Comparison of ENCODE assay signal across 8 mouse cellular contexts in genomic region chr10:80741146-80741545, GRCm38 (mm10). TPM values are rescaled to one million over a fixed set of nuclear protein-coding genes. Genes with fewer than 3 reads are reported as not detected.
A peak's percentile ranks its signal among the peaks of the same experiment; 100 is the strongest.
DNase-seq lines count a peak whose midpoint lies in the region; ATAC-seq and TF ChIP-seq lines count a peak whose summit lies in the region.

No protein-coding gene starts in this region.

- H3K4me1 ChIP-seq in cerebellum, adult 2 months (ENCODE audit: control insufficient read depth, insufficient read depth, low read length), result peaks cover 21% of the 10 kb centered on the region; the same call in 1 of the 2 replicates
- H3K4me1 ChIP-seq in forebrain, postnatal 0 days (ENCODE audit: insufficient read depth), result peaks cover 19% of the 10 kb centered on the region
- peaks cover 36% of the 10 kb centered on the region for H3K4me1 ChIP-seq in kidney, embryonic 15.5 days

- no peak for ATAC-seq in forebrain, postnatal 0 days
- no peak for ATAC-seq in kidney, embryonic 15.5 days (replicated peaks; ENCODE audit: low FRiP score)
- ATAC-seq in megakaryocyte, adult 5-6 weeks (ENCODE audit: poor library complexity, severe bottlenecking), result peak; percentile 13

- no peaks in the 10 kb centered on the region for H3K27me3 ChIP-seq in cerebellum, adult 2 months (ENCODE audit: control insufficient read depth, insufficient read depth, low read length)
- H3K27me3 ChIP-seq in forebrain, postnatal 0 days (ENCODE audit: insufficient read depth, low read length), result no peaks in the 10 kb centered on the region
- H3K27me3 ChIP-seq in kidney, embryonic 15.5 days, result no peaks in the 10 kb centered on the region

- H3K9ac ChIP-seq in forebrain, postnatal 0 days, result peak overlapping the region; percentile 98
- peak overlapping the region; percentile 98 for H3K9ac ChIP-seq in kidney, embryonic 15.5 days

- DNase-seq in cerebellum, adult 2 months, result peak; percentile 51 to 53
- DNase-seq in cerebellum, adult 11 months, result no peak
- DNase-seq in NIH3T3 (ENCODE audit: low read depth), result peak; percentile 53
- DNase-seq in forebrain, postnatal 0 days, result no peak
- DNase-seq in c-Kit-positive CD71-positive TER-119-positive erythroid progenitor cells, embryonic 14.5 days (ENCODE audit: low spot score), result no peak
- DNase-seq in right cerebral cortex, postnatal 25 days, result no peak

- H3K4me3 ChIP-seq in cerebellum, adult 2 months (replicated peaks; ENCODE audit: insufficient read depth, low read depth, low read length), result peak overlapping the region; percentile 89
- peak overlapping the region; percentile 99 for H3K4me3 ChIP-seq in forebrain, postnatal 0 days (ENCODE audit: low read depth, low read length)
- H3K4me3 ChIP-seq in kidney, embryonic 15.5 days (replicated peaks), result peak overlapping the region; percentile 92

- H3K36me3 ChIP-seq in forebrain, postnatal 0 days (ENCODE audit: insufficient read depth), result no peaks in the 10 kb centered on the region; the same call in 1 of the 2 replicates
- 0 out of 2 replicates have a peak, but pooled peaks cover 17% of the 10 kb centered on the region for H3K36me3 ChIP-seq in kidney, embryonic 15.5 days

- H3K4me2 ChIP-seq in forebrain, postnatal 0 days (ENCODE audit: low read depth), result peak overlapping the region; percentile 88
- H3K4me2 ChIP-seq in kidney, embryonic 15.5 days, result peak overlapping the region; percentile 80

- peak overlapping the region; percentile 49; the same call in 1 of the 2 replicates for H3K27ac ChIP-seq in cerebellum, adult 2 months (ENCODE audit: insufficient read depth, low read length)
- peak overlapping the region; percentile 84; the same call in 1 of the 2 replicates for H3K27ac ChIP-seq in forebrain, postnatal 0 days (ENCODE audit: low read depth, low read length)
- H3K27ac ChIP-seq in kidney, embryonic 15.5 days, result peak overlapping the region; percentile 85

- WGBS in cerebellum, adult 2 months, result 5% methylated on average over 5 of the region's 5 CpGs
- WGBS in forebrain, postnatal 0 days, result 34% methylated on average over 5 of the region's 5 CpGs
- WGBS in kidney, embryonic 15.5 days, result 29% methylated on average over 5 of the region's 5 CpGs

- no peaks in the 10 kb centered on the region for H3K9me3 ChIP-seq in forebrain, postnatal 0 days (ENCODE audit: low read length)
- H3K9me3 ChIP-seq in kidney, embryonic 15.5 days (replicated peaks), result no peaks in the 10 kb centered on the region

- TF ChIP-seq CTCF in cerebellum, adult 2 months (IDR thresholded peaks at IDR 0.05; ENCODE audit: borderline replicate concordance, insufficient read depth, low read depth, low read length), result no peak
- TF ChIP-seq CTCF in forebrain, postnatal 0 days (IDR thresholded peaks at IDR 0.05; ENCODE audit: low read depth), result no peak

- TF ChIP-seq POLR2A in cerebellum, adult 2 months (IDR thresholded peaks at IDR 0.05; ENCODE audit: borderline replicate concordance, insufficient read depth, low read length), result no peak

RNA-seq across cellular contexts. Expression of gene Ap3d1, which starts 0.9 kb away (rescaled TPM):
- polyA plus RNA-seq in cerebellum, adult 2 months (2012; rRNA removed), result 175 and 189 TPM in 2 replicates
- total RNA-seq in forebrain, postnatal 0 days (2014; rRNA removed), result 137 and 176 TPM in 2 replicates
- polyA plus RNA-seq in forebrain, postnatal 0 days (2015; fragmentation: Nextera tagmentation; extraction: Ambion mirVana), result 63.8 and 87.7 TPM in 2 replicates
- polyA plus RNA-seq in kidney, embryonic 15.5 days (2015; fragmentation: Nextera tagmentation; extraction: Ambion mirVana), result 68.1 and 70.9 TPM in 2 replicates
- total RNA-seq in megakaryocyte, adult 5-6 weeks (2015), result 42.6 and 52.4 TPM in 2 replicates
- total RNA-seq in megakaryocyte, adult 5-6 weeks (2017), result 48.6 and 62.0 TPM in 2 replicates

RNA-seq across cellular contexts. Expression of gene Dot1l, which starts 13.9 kb away (rescaled TPM):
- polyA plus RNA-seq in cerebellum, adult 2 months (2012; rRNA removed), result 101 and 115 TPM in 2 replicates
- 15.9 and 21.7 TPM in 2 replicates for total RNA-seq in forebrain, postnatal 0 days (2014; rRNA removed)
- 5.7 and 8.5 TPM in 2 replicates for polyA plus RNA-seq in forebrain, postnatal 0 days (2015; fragmentation: Nextera tagmentation; extraction: Ambion mirVana)
- polyA plus RNA-seq in kidney, embryonic 15.5 days (2015; fragmentation: Nextera tagmentation; extraction: Ambion mirVana), result 17.3 and 21.8 TPM in 2 replicates
- total RNA-seq in megakaryocyte, adult 5-6 weeks (2015), result 19.5 and 23.0 TPM in 2 replicates
- total RNA-seq in megakaryocyte, adult 5-6 weeks (2017), result 6.9 and 9.8 TPM in 2 replicates

RNA-seq across cellular contexts. Expression of gene Izumo4, which starts 39.2 kb away (rescaled TPM):
- 112 and 117 TPM in 2 replicates for polyA plus RNA-seq in cerebellum, adult 2 months (2012; rRNA removed)
- total RNA-seq in forebrain, postnatal 0 days (2014; rRNA removed), result 37.9 and 39.5 TPM in 2 replicates
- 34.4 and 36.7 TPM in 2 replicates for polyA plus RNA-seq in forebrain, postnatal 0 days (2015; fragmentation: Nextera tagmentation; extraction: Ambion mirVana)
- 22.8 and 26.2 TPM in 2 replicates for polyA plus RNA-seq in kidney, embryonic 15.5 days (2015; fragmentation: Nextera tagmentation; extraction: Ambion mirVana)
- total RNA-seq in megakaryocyte, adult 5-6 weeks (2015), result 11.3 and 14.2 TPM in 2 replicates
- 4.4 and 6.6 TPM in 2 replicates for total RNA-seq in megakaryocyte, adult 5-6 weeks (2017)

RNA-seq across cellular contexts. Expression of gene Mob3a, which starts 39.4 kb away (rescaled TPM):
- polyA plus RNA-seq in cerebellum, adult 2 months (2012; rRNA removed), result 12.6 and 14.2 TPM in 2 replicates
- 54.1 and 57.8 TPM in 2 replicates for total RNA-seq in forebrain, postnatal 0 days (2014; rRNA removed)
- polyA plus RNA-seq in forebrain, postnatal 0 days (2015; fragmentation: Nextera tagmentation; extraction: Ambion mirVana), result 38.9 and 45.9 TPM in 2 replicates
- polyA plus RNA-seq in kidney, embryonic 15.5 days (2015; fragmentation: Nextera tagmentation; extraction: Ambion mirVana), result 37.7 and 41.5 TPM in 2 replicates
- 61.8 and 72.0 TPM in 2 replicates for total RNA-seq in megakaryocyte, adult 5-6 weeks (2015)
- 65.0 and 77.3 TPM in 2 replicates for total RNA-seq in megakaryocyte, adult 5-6 weeks (2017)

RNA-seq across cellular contexts. Expression of gene Sf3a2, which starts 56.9 kb away (rescaled TPM):
- polyA plus RNA-seq in cerebellum, adult 2 months (2012; rRNA removed), result 52.0 and 66.4 TPM in 2 replicates
- total RNA-seq in forebrain, postnatal 0 days (2014; rRNA removed), result 20.4 and 20.6 TPM in 2 replicates
- polyA plus RNA-seq in forebrain, postnatal 0 days (2015; fragmentation: Nextera tagmentation; extraction: Ambion mirVana), result 66.4 and 73.7 TPM in 2 replicates
- 78.2 and 92.6 TPM in 2 replicates for polyA plus RNA-seq in kidney, embryonic 15.5 days (2015; fragmentation: Nextera tagmentation; extraction: Ambion mirVana)
- 45.8 and 46.6 TPM in 2 replicates for total RNA-seq in megakaryocyte, adult 5-6 weeks (2015)
- total RNA-seq in megakaryocyte, adult 5-6 weeks (2017), result 13.1 and 20.4 TPM in 2 replicates

Comparison
In these comparisons a context has a peak if more than half of its experiments do, and no peak if none do; other contexts are left out.
1. DNase-seq: peak in cerebellum, adult 2 months (2 of 2) and NIH3T3 (single experiment); none in cerebellum, adult 11 months (single experiment), forebrain, postnatal 0 days (single experiment), c-Kit-positive CD71-positive TER-119-positive erythroid progenitor cells, embryonic 14.5 days (single experiment) and right cerebral cortex, postnatal 25 days (single experiment).
2. Peak in every context shown above with its lines, with median percentiles within 50 percentile points of each other: H3K27ac ChIP-seq and H3K4me3 ChIP-seq.